ENCODE assay signal across 17 mouse cellular contexts in genomic region chr2:117200869-117201338, GRCm38 (mm10). TPM values are rescaled to one million over a fixed set of nuclear protein-coding genes. Genes with fewer than 3 reads are reported as not detected.
DNase-seq lines count a peak whose midpoint lies in the region; ATAC-seq and TF ChIP-seq lines count a peak whose summit lies in the region.
"Had no signal": no experiment of that assay in that cellular context is flagged by ENCODE, and none has a peak within 500 bp of the region (broad histone marks: within the 10 kb centered on the region; RNA-seq: fewer than 3 reads in every experiment).

No protein-coding gene starts in this region.

- no peaks in the 10 kb centered on the region for H3K36me3 ChIP-seq in kidney, embryonic 16.5 days (ENCODE audit: insufficient read depth, low read length)
- H3K36me3 ChIP-seq in lung, postnatal 0 days (ENCODE audit: insufficient read depth, low read length), result no peaks in the 10 kb centered on the region
- H3K36me3 ChIP-seq in midbrain, postnatal 0 days (ENCODE audit: insufficient read depth, low read length), result no peaks in the 10 kb centered on the region
- H3K36me3 ChIP-seq: embryonic facial prominence, embryonic 12.5 days; limb, embryonic 12.5 days had no signal

- no peak for DNase-seq in frontal cortex, postnatal 25 days (ENCODE audit: low spot score in 2 of 2)
- DNase-seq in kidney, postnatal 4 days, result no peak
- peak; percentile 88 for DNase-seq in lung, postnatal 0 days (ENCODE audit: low spot score)
- peak; percentile 12 for DNase-seq in midbrain, postnatal 0 days (ENCODE audit: low spot score)
- DNase-seq in gastrocnemius, adult 8-10 months (ENCODE audit: low spot score in 2 of 2), result no peak
- no peak for DNase-seq in layer of hippocampus, adult 18-20 months (ENCODE audit: low spot score in 2 of 2)
- DNase-seq: cerebellum, adult 9-10 months; heart, adult 2 months; kidney, adult 2 months; layer of hippocampus, adult 9-11 months; right cerebral cortex, postnatal 14 days; thymus, postnatal 14 days had no signal

- no peak overlapping the region for H3K9ac ChIP-seq in kidney, embryonic 16.5 days (replicated peaks; ENCODE audit: low read length)
- no peak overlapping the region for H3K9ac ChIP-seq in lung, postnatal 0 days (replicated peaks; ENCODE audit: low read depth)
- H3K9ac ChIP-seq in midbrain, postnatal 0 days (replicated peaks; ENCODE audit: low read length, poor library complexity, severe bottlenecking), result no peak overlapping the region
- H3K9ac ChIP-seq: embryonic facial prominence, embryonic 12.5 days; limb, embryonic 12.5 days had no signal

- H3K4me1 ChIP-seq in kidney, embryonic 16.5 days (ENCODE audit: insufficient read depth, low read length), result peaks cover 9% of the 10 kb centered on the region; the same call in 1 of the 2 replicates
- no peaks in the 10 kb centered on the region for H3K4me1 ChIP-seq in lung, postnatal 0 days (ENCODE audit: insufficient read depth, low read depth, low read length)
- H3K4me1 ChIP-seq in midbrain, postnatal 0 days (ENCODE audit: insufficient read depth, low read length), result no peaks in the 10 kb centered on the region
- H3K4me1 ChIP-seq: embryonic facial prominence, embryonic 12.5 days; limb, embryonic 12.5 days had no signal

- no peaks in the 10 kb centered on the region for H3K27me3 ChIP-seq in kidney, embryonic 16.5 days (ENCODE audit: insufficient read depth, low read length)
- H3K27me3 ChIP-seq in lung, postnatal 0 days (replicated peaks; ENCODE audit: insufficient read depth, low read length), result no peaks in the 10 kb centered on the region
- no peaks in the 10 kb centered on the region for H3K27me3 ChIP-seq in midbrain, postnatal 0 days (ENCODE audit: insufficient read depth, low read length)
- H3K27me3 ChIP-seq: embryonic facial prominence, embryonic 12.5 days; limb, embryonic 12.5 days had no signal

- 34% methylated on average over 9 of the region's 9 CpGs for WGBS in kidney, embryonic 16.5 days
- 36% methylated on average over 9 of the region's 9 CpGs for WGBS in lung, postnatal 0 days
- 21% methylated on average over 9 of the region's 9 CpGs for WGBS in midbrain, postnatal 0 days

- peak; percentile 5; the same call in 1 of the 2 replicates for ATAC-seq in frontal cortex, adult (ENCODE audit: low TSS enrichment)
- peak; percentile 8; the same call in 1 of the 2 replicates for ATAC-seq in kidney, embryonic 16.5 days (ENCODE audit: low FRiP score, low TSS enrichment)
- ATAC-seq in lung, postnatal 0 days, result peak; percentile 84
- no peak for ATAC-seq in midbrain, postnatal 0 days (ENCODE audit: low FRiP score)
- ATAC-seq: activated CD4-positive, CD25-positive, alpha-beta regulatory T cell, adult 4 months had no signal

- no peak overlapping the region for H3K4me3 ChIP-seq in kidney, embryonic 16.5 days (ENCODE audit: low read length)
- no peak overlapping the region for H3K4me3 ChIP-seq in lung, postnatal 0 days (ENCODE audit: low read depth, low read length)
- H3K4me3 ChIP-seq in midbrain, postnatal 0 days (ENCODE audit: low read depth, low read length), result no peak overlapping the region
- H3K4me3 ChIP-seq: embryonic facial prominence, embryonic 12.5 days; heart, adult 2 months; limb, embryonic 12.5 days had no signal

- no peak overlapping the region for H3K27ac ChIP-seq in kidney, embryonic 16.5 days (ENCODE audit: low read length)
- no peak overlapping the region for H3K27ac ChIP-seq in lung, postnatal 0 days (ENCODE audit: low read length)
- H3K27ac ChIP-seq in midbrain, postnatal 0 days (ENCODE audit: low read depth, low read length), result no peak overlapping the region; the same call in 1 of the 2 replicates
- H3K27ac ChIP-seq: embryonic facial prominence, embryonic 12.5 days; heart, adult 2 months; limb, embryonic 12.5 days had no signal

- no peaks in the 10 kb centered on the region for H3K9me3 ChIP-seq in kidney, embryonic 16.5 days (ENCODE audit: low read length)
- H3K9me3 ChIP-seq in lung, postnatal 0 days (ENCODE audit: low read length), result no peaks in the 10 kb centered on the region
- H3K9me3 ChIP-seq in midbrain, postnatal 0 days (ENCODE audit: low read length), result no peaks in the 10 kb centered on the region
- H3K9me3 ChIP-seq: embryonic facial prominence, embryonic 12.5 days; limb, embryonic 12.5 days had no signal

- no peak for TF ChIP-seq CTCF in lung, postnatal 0 days (IDR thresholded peaks at IDR 0.05)
- TF ChIP-seq CTCF in midbrain, postnatal 0 days (IDR thresholded peaks at IDR 0.05), result no peak

- no peak overlapping the region for H3K4me2 ChIP-seq in kidney, embryonic 16.5 days (replicated peaks; ENCODE audit: low read depth, low read length)
- no peak overlapping the region for H3K4me2 ChIP-seq in lung, postnatal 0 days (replicated peaks; ENCODE audit: low read depth, low read length)
- no peak overlapping the region for H3K4me2 ChIP-seq in midbrain, postnatal 0 days (ENCODE audit: low read depth, low read length, poor library complexity, severe bottlenecking)
- H3K4me2 ChIP-seq: embryonic facial prominence, embryonic 12.5 days; limb, embryonic 12.5 days had no signal

- peak; percentile 53; the same call in 1 of the 2 replicates for TF ChIP-seq EP300 in lung, postnatal 0 days (IDR thresholded peaks at IDR 0.05)

RNA-seq across cellular contexts. Expression of gene Fam98b, which starts 48.6 kb away (rescaled TPM):
- 7.5 and 9.2 TPM in 2 replicates for polyA plus RNA-seq in kidney, embryonic 16.5 days (2015; fragmentation: Nextera tagmentation; extraction: Ambion mirVana)
- polyA plus RNA-seq in lung, postnatal 0 days (2015; fragmentation: Nextera tagmentation; extraction: Ambion mirVana), result 6.6 and 7.3 TPM in 2 replicates
- total RNA-seq in midbrain, postnatal 0 days (2014; rRNA removed), result 9.8 and 12.4 TPM in 2 replicates
- 6.8 and 10.0 TPM in 2 replicates for polyA plus RNA-seq in midbrain, postnatal 0 days (2015; fragmentation: Nextera tagmentation; extraction: Ambion mirVana)
- total RNA-seq in gastrocnemius, adult 8-10 months (2022), result 10 to 100 TPM; 19.3 to 22.4 (median 19.7) TPM
- total RNA-seq in layer of hippocampus, adult 18-20 months (2021), result 10 to 100 TPM; 46.6 to 51.4 TPM

Comparison
In these comparisons a context has a peak if more than half of its experiments do, and no peak if none do; other contexts are left out.
1. DNase-seq: peak in lung, postnatal 0 days (single experiment) and midbrain, postnatal 0 days (single experiment); none in frontal cortex, postnatal 25 days (0 of 2), kidney, postnatal 4 days (0 of 2), gastrocnemius, adult 8-10 months (0 of 2) and layer of hippocampus, adult 18-20 months (0 of 2).